Mouse (Mus musculus): ENCODE measurements around the gene Mga.
A peak's percentile ranks its signal among the peaks of the same experiment; 100 is the strongest.

The Mga gene

DNA sequence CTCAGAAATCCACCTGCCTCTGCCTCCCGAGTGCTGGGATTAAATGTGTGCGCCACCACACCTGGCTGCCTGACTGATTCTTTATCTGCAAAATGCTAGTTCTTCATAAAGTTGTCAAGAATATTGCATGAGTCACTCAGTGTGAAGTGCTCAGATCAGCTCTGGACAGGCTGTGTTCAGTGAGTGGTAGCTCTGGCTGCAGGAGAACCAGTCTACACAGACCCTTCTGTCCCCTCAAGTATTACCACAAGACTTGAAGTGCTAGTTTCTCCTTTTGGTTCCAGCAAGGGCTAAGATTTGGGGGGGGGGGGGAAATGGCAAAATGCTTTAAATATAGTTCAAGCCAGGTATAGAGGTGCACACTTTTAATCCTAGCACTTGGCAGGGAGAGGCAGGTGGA lies 90.4 kb downstream of the Mga start:
- DNase-seq (ENCODE audit: low spot score in 2 of 2) = no peak

- no peak for DNase-seq (ENCODE audit: low spot score in 2 of 2)
These were observed 91.9 kb downstream of the Mga start for GRCm38 (mm10) chr2:119988952-119989351.

DNA sequence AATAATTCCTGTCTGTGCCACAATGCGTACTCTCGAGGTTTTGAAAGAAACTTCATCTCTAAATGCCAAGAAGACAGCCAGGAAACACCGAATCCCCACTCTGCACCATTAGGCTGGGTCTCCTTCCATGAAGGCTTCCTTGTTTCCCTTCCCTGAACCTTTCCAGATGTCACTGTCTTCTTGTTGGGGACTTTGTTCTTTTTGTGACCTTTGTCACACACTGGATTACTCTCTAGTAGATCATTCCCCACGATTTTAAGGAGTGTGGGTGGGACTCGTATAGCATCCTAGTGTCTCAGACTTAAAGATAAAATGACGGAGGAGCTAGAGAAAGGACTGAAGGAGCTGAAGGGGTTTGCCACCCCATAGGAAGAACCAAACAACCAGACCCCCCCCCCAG lies 93.9 kb downstream of the Mga start:
- no peak for DNase-seq (ENCODE audit: low spot score in 2 of 2)

GRCm38 (mm10) chr2:119992349-119992748 lies 95.3 kb downstream of the Mga start:
- no peak for DNase-seq (ENCODE audit: low spot score in 2 of 2)

DNA sequence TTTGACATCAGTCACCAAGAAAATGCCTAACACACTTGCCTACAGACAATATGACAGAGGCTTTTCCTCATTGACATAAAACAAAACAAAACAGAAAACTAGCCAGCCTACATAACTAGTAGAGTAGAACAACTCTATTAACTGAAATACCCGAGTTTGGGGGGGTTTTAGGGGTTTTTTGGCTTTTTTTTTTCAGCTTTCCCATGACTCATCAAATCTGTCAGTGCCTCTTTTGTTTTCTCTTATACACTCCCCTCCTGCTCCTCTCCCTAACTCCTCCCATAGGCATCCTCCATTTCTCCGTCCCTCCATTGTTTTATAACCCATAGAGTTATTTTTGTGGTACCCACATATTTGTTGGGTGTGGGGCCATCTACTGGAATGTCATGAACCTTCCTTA lies 96.5 kb downstream of the Mga start:
- no peak for DNase-seq (ENCODE audit: low spot score in 2 of 2)

- DNase-seq (ENCODE audit: low spot score in 2 of 2) = no peak
These were observed 97.8 kb downstream of the Mga start for GRCm38 (mm10) chr2:119994839-119995238.

GRCm38 (mm10) chr2:119995391-119996281 lies 98.6 kb downstream of the Mga start:
- DNase-seq (ENCODE audit: low spot score in 2 of 2) = no peak

- DNase-seq (ENCODE audit: low spot score in 2 of 2) = no peak
These were observed 100.3 kb downstream of the Mga start for GRCm38 (mm10) chr2:119997354-119997753.

DNA sequence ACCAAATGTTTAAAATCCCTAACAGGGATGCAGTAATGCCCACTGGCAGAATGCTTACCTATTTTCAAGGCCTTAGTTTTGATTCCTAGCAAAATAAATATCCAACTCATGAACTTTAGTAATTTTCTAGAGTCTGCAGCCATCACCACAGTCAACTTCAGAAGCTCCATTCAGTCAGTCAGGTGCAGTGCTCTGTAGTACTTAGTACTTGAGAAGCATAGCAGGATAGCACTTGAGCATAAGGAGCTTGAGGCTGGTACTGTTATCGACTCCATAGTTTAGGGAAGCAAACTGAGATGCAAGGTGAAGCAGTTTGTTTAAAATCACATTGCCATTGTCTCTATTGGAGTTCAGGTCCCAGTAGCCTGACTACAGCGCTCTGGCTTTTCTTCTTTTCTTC lies 102.7 kb downstream of the Mga start:
- no peak for DNase-seq (ENCODE audit: low spot score in 2 of 2)

GRCm38 (mm10) chr2:120000882-120001584 lies 104.0 kb downstream of the Mga start:
- DNase-seq (ENCODE audit: low spot score in 2 of 2) = no peak

- no peak for DNase-seq (ENCODE audit: low spot score in 2 of 2)
These were observed 104.9 kb downstream of the Mga start for GRCm38 (mm10) chr2:120001956-120002355.

DNA sequence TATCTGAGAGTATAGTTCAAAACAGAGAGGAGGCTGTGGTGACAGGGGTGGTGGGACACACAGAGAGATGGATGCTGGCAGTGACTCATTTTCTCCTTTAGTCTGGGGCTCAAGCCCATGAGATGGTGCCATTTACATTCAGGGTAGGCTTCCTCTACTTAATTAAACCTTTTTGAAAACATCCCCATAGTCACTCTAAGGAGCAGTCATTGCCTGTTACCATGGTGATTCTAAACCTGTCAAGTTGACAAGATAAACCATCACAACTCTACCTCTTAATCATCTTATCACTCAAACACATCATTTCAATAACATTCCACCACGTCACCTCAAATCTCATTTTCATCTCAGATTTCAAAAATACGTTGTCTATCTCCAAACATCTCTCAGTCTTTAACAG lies 106.9 kb downstream of the Mga start:
- DNase-seq (ENCODE audit: low spot score in 2 of 2) = no peak

DNA sequence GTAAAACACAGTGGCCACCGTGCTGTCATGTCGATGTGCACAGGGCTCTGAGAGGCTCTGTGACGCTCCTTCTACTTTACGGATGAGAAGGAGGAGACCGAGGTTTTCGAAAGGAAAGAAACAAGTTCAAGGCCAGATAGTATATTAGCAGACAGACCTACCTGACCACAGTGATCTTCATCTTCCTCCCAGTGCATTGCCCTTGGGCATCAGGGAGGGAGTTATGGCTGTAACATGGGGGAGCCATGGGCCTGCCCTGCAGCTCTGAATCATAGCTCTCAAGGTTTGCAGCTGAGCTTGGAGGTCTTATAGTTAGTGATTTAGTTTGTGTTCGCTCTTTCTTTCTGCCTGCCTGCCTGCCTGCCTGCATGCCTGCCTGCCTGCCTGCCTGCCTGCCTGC lies 109.7 kb downstream of the Mga start:
- DNase-seq (ENCODE audit: low spot score in 2 of 2) = no peak

GRCm38 (mm10) chr2:120007680-120008210 lies 110.7 kb downstream of the Mga start:
- DNase-seq (ENCODE audit: low spot score in 2 of 2) = no peak

- no peak for DNase-seq (ENCODE audit: low spot score in 2 of 2)
These were observed 111.6 kb downstream of the Mga start for GRCm38 (mm10) chr2:120008672-120009071.

DNA sequence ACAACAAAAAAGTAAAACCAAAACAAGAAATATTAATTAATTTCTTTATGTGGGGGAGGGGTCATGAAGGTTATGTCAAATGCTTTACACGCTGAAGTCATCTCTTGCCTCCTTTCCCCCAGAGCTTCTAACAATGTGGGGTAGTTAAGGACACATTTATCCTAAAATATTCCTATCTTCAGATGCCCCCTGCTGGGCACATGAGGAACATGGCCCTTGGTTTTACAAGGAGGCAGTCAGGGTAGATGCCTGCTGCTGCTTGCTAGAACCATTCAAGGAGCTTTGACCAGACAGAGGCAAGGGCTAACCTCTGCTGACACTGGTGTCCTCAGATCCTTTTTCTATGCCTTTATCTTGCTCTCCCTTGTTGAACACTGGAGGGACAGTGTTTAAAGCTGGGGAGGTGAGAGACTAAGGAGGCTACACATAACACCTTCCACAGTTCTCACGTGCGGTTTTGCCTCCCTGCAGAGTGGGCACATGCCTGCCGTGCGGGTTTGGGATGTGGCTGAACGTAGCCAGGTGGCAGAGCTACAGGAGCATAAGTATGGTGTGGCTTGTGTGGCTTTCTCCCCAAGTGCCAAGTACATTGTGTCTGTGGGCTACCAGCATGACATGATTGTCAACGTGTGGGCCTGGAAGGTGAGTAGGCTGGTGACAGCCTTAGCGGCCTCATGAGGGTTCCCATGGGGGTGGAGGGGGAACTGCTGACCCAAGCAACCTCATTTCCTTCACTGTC lies 114.6 kb downstream of the Mga start:
- DNase-seq (ENCODE audit: low spot score in 2 of 2) = peak; percentile 37 to 48

DNA sequence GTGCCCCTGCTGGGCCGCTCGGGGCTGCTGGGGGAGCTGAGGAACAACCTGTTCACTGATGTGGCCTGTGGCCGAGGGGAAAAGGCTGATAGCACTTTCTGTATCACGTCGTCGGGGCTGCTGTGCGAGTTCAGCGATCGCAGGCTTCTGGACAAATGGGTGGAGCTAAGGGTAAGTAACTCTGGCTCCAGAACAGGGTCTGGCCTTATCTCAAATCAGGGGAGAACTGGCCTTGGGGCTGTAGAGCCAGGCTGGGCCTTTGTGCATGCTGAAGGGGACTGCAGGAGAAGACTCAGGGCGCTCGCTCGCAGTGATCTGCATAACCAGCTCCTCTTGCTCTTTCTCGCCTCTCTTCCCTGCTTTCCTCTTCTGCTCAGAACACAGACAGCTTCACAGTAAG lies 115.9 kb downstream of the Mga start:
- no peak for DNase-seq (ENCODE audit: low spot score in 2 of 2)

- no peak for DNase-seq (ENCODE audit: low spot score in 2 of 2)
These were observed 116.9 kb downstream of the Mga start for GRCm38 (mm10) chr2:120013831-120014486.

GRCm38 (mm10) chr2:120015882-120016281 lies 118.9 kb downstream of the Mga start:
- DNase-seq (ENCODE audit: low spot score in 2 of 2) = no peak

GRCm38 (mm10) chr2:120017599-120017998 lies 120.6 kb downstream of the Mga start:
- no peak for DNase-seq (ENCODE audit: low spot score in 2 of 2)

All from frontal cortex, postnatal 25 days (tissue).